Mouse (Mus musculus) cerebellum, adult 11-12 months (tissue): Measurements from ENCODE around the gene Nmur1.

Experiments
- DNase-seq: peaks from one replicate; pipeline ENCODE4 v3.0.0; 2022

Gene Nmur1

DNA sequence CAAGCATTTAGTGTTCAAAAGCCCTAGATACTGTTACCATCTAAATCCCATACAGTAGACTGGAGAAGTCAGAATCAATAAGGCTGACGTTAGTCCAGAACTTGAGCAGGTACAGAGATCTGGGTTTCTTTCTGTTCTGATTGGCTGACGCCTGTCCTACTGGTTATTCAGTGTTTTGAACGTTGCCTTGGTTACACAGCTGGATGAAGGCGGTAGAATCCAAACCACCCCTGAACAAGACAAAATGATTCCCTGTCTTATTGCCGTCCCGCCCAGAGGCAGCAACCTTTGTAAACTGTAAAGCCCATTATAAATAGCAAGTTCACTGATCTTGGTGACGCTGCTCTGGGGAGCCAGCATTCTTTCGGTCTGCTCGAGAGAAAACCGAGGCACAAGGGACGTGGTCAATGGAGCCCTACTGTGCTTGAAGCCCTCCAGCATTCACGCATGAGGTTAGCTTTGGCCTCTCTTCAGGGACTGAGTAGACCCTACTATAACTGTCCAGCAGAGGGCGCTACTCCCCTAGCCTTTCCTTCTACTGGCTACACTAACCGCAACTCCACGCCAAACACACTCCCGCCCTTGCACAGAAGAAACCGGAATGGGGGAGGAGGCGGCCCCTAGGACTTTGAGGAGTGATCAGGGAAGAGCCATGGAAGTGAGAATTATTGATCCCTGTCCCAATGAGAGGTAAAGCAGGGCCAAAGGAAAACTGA is 14.3 kb upstream of the Nmur1 start:
- DNase-seq, result peak; percentile 90

DNA sequence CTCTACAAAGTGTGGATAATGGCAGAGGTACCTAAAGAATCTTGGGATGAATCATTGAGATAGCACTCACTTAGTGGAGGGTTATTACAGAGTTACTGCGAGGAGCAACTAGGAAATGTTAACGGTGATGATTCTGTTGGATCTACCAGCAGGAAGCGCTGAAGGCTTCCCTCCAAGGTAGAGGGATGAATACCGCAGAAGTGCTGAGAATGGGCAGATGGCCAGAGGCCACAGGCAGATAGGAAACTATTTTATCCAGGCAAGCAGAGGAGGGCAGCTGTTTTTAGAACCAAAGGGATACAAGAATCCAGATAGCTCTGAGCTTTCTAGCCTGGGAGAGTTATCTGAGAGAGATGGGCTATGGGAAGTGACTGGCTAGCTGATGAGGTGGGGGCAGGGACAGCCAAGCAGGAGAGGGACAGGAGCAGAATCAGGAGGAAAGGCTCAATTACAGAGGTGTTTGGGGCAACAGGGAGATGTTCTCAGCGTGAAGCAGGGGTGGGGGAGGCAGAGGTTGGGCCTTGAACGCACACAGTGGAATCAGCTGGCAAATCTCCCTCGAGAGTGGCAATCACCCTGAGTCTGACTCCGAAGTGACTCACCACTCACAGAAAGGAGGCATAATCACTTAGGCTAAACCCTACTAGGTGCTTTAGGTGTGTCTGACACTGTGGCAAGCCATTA is 13.6 kb upstream of the Nmur1 start:
- peak; percentile 65 for DNase-seq

- no peak for DNase-seq
Observed at GRCm38 (mm10) chr1:86438501-86438900, 12.5 kb upstream of the Nmur1 start.

GRCm38 (mm10) chr1:86438014-86438319 is 11.9 kb upstream of the Nmur1 start:
- DNase-seq, result no peak

DNA sequence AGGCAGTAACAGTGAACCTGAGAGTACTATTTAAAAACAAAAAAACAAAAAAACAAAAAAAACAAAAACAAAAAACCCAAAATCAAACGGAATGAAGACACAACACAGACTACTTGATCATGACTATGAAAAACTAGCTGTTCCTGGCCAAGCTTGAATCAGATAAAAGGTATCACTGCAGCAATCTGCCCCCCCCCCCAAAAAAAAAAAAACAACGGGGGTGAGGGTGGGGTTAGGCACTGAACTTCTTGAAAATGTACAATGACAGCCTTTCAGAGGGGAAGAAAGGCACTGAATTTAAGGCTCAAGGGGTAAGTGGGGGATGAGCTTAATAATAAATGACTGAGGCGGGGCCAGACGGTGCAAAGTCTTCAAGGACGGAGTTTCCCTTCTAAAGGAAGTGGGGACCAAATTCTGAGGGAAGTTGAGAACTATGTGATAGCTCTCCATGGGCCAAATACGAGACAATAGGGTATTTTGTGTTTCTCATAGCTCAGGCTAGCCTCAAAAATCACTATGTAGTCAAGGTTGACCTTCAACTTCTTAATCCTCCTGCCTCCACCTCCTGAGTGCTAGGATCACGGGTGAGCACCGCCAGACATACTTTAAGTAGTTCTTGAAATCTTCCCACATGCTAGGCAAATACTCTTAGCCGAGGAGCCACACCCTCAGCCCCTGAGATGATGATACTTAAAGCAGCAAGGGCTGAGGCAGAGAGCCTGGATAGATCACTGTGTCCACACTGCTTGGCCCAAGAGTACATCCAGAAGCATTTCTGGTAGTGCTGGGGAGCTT is 11.4 kb upstream of the Nmur1 start:
- peak; percentile 27 for DNase-seq

- DNase-seq, result peak; percentile 63
Observed at GRCm38 (mm10) chr1:86435302-86435821, 9.3 kb upstream of the Nmur1 start.

- peak; percentile 94 for DNase-seq
Observed at GRCm38 (mm10) chr1:86434439-86435201, 8.6 kb upstream of the Nmur1 start.

- DNase-seq, result peak; percentile 79
Observed at GRCm38 (mm10) chr1:86434001-86434400, 8.0 kb upstream of the Nmur1 start.

GRCm38 (mm10) chr1:86433359-86433758 is 7.3 kb upstream of the Nmur1 start:
- peak; percentile 46 for DNase-seq

DNA sequence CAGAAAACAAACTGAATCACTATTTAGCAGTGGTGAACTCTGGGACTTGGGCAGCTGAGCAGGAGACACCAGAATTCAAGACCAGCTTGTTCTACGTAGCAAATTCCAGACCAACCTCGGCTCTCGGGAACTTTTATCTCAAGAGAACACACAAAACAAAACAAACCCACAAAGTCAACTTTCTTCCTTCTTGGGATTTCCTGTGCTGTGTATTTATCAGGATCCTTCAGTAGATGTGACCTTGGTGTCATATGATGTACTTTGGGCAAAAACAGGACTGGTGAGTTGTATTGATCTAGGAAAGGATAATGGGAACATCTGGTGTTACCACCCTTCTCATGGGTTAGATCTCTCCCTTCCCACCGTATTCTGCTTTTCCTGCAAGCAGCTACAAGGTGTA is 6.8 kb upstream of the Nmur1 start:
- DNase-seq, result no peak

DNA sequence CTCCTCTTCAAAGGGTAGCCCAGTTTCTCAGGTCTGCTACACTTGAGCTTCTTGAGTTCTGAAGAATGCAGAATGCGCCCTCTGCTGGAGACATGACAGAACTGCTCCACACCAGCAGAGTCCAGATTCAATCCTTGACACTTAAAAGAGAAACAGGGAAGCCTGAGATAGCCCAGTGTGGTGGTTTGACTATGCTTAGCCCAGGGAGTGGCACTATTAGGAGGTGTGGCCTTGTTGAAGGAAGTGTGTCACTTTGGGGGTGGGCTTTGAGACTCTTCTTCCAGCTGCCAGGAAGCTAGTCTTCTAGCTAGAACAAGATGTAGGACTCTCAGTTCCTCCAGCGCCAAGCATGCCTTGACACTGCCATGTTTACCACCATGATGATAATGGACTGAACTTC is 4.0 kb upstream of the Nmur1 start:
- DNase-seq, result peak; percentile 57

DNA sequence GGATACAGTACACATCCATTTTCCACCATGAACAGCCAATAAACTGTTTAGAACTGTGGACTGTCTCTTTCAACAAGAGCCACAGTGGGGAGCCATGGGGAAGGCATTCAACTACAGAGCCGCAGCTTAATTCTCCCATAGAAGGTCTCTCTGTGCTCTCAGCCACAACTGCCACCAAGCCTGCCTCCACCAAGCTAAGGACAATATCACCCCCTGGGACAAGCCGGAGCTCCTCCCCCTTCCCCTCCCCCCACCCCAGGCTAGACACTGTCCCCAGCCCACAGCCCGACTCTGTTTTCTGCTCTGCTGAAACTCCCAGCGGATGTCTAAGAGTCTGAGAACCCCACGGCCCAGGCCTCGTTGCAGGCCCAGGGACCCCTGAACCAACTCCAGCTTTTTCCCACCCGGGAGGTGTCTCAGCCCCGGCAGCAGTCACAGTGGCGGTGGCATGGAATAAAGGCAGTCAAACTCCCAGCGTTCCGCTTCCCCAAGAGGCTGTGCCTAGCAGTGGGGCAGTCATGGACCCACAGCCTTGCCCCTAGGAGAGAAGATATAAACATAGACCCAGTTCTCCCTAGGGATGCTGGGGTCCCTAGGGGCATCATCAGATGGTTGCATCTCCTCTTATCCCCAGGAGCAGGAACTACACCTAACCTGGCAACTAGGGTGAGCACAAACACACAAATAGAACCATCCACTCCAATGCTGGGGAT is 1.0 kb downstream of the Nmur1 start:
- DNase-seq, result no peak

- DNase-seq, result no peak
Observed at GRCm38 (mm10) chr1:86424336-86424735, 1.7 kb downstream of the Nmur1 start.

- no peak for DNase-seq
Observed at GRCm38 (mm10) chr1:86423879-86424278, 2.1 kb downstream of the Nmur1 start.

DNA sequence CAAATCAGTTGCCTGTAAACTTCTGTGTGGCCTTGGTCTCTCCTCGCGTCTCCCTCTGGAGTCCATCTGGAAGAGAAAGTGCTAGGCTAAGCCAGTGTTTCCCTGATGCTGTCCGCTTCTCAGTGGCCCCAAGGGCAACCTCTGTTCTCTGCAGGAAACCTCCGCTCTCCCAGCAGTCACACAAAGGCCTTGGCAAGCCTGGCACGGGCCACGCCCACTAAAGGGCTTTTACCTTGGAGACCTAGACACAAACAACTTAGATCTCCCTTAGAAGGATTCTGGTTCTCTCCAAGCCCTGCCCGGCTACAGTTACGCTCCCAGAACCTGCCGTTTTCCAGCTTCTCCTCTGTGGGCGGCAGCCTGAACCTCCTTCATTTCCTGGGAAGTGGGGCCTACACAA is 5.0 kb downstream of the Nmur1 start:
- no peak for DNase-seq

GRCm38 (mm10) chr1:86416321-86416720 is 9.7 kb downstream of the Nmur1 start:
- no peak for DNase-seq

DNA sequence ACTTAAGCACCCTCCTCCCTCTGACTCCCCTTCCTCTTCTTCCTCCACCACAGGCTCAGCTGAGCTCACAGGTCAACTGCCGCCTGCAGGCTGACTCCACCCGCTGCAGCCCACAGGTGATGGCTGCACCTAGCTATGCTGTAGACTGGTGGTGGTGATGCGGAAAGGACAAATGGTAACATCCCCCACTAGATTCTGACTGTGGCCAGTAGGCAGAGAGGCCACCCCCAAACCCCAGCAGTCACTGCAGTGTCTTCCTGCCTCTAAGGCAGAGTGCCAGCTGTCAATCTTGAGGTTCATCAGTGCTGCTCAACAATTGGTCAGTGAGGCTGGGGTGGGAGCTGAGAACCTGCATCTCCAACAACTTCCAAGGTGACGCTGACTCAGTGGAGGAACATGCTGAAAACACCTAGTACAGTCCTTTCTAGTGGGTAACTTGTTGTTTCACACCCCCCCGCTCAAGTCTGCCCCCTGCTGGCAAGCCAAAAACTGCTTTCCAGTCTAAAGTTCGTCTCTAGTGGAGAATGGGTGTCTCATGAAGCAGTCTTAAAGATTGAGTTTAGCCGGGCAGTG is 10.3 kb downstream of the Nmur1 start:
- DNase-seq, result no peak

DNA sequence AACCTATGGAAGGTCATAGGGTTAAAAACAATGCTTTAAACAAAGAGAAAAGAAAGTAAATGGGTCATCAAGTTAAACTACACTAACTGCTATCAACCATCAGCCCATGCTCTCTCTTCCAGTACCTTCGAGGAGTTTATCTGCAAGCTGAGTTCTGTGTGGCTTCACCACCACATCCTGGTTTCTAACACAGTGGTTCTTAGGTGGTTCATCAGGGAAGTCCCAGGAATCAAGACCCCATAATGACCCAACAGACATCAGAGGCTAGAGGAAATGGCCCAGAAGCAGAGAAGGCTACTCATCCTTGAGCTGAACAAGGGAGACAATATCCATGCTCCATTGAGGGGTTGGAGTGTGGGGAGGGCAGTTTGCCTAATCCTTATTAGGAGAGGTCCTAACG is 10.9 kb downstream of the Nmur1 start:
- DNase-seq, result no peak

DNA sequence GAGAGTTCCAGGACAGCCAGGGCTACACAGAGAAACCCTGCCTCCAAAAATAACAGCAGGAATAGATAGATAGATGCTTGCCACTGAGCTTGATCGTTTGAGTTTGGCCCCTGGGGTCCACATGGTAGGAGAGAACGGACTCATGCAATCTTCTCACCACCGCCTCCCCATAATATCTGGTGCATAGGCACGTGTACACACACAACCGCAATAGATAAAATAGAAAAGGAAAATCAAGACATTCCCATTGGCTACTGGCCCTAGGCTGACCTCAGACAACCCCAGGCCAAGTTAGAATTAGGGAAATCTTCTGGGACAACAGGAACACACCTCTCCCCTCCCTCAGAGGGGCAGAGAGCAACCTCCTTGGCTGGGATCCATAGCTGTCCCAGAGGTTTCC is 11.3 kb downstream of the Nmur1 start:
- DNase-seq, result no peak

DNA sequence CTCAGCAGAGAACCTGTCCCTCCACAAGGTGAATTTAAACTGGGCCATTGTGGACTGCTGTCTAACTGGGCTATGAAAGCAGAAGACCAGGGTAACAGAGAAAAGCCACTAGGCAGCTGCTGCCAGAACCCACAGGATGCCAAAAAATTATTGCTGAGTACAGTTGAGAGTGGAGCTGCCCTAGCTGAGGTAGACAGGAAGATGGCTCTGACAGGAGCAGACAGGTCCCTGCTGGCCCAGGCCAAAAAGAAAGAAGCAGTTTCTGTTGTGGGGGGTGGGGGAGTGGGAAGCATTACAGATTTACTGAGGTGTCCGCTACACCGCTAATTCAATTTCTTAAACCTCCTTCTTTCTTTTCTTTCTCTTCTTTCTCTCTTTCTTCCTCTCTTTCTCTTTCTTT is 16.6 kb downstream of the Nmur1 start:
- no peak for DNase-seq

DNA sequence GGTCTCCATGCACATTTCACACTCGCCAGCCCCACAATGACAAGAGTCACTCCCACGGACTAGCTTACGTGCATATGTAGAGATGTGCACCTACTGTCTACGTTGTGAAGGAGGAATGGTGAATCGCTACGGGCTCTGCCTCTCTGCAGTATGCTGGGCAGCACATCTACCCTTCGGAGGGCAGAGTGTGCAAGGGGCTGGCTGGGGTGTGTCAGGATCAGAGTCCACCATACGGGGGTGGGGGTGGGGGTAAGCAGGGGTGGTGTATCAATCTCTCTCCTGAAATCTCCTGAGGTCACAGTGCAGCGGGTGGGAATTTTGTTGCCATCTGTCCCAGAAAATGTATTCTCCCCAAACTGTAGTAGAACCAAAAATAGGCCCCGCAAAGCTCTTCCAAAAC is 17.5 kb downstream of the Nmur1 start:
- no peak for DNase-seq

GRCm38 (mm10) chr1:86406914-86407313 is 19.1 kb downstream of the Nmur1 start:
- no peak for DNase-seq
